Mouse (Mus musculus) erythroid progenitor cell, adult 5-6 weeks (primary cell): ENCODE results near the gene Sparcl1. TPM values are rescaled to one million over a fixed set of nuclear protein-coding genes. Genes with fewer than 3 reads are reported as not detected.

Experiments
- ATAC-seq: replicated peaks from 2 replicates; pipeline ENCODE4 v1.8.0; 2016; ENCODE audit warnings: moderate number of reproducible peaks, mild to moderate bottlenecking, moderate TSS enrichment, inconsistent platforms; ENCODE audit not compliant: poor library complexity, low FRiP score, severe bottlenecking
- total RNA-seq, 2 experiments: library from RNA; stranded (forward) in 1 of 2; stranded (reverse) in 1 of 2; fragments of 150-400 nt in 1 of 2; fragments of 186-747, 209-891 nt in 1 of 2; gene quantifications; 2 replicates each; pipeline versions ENCODE4 v1.2.3 to v1.2.4; 2015 to 2017; ENCODE audit warnings: low replicate concordance in 2 of 2

Sparcl1 gene
- total RNA-seq, 2 experiments from 2014 or later = not detected

DNA sequence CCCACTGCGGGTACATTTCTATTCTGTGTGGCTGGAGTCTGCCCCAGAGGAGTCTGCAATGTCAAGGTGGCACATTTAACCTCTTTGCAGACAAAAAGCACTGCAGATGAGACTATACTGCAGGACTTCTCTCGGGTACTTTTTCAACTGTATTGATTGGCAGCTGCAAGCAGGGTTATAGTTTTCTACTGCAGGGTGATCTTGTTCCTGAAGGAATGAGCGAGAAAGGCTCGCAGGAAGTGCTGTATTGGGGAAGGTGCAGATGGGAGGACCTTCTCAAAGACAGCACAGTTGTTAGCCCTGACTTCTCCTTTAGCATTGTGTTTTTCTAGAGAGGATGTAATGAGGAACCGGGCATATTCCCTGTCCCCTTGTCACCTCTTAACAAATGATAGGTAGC is 1.0 kb downstream of the Sparcl1 start:
- no peak for ATAC-seq

- ATAC-seq = no peak
These were observed 1.5 kb downstream of the Sparcl1 start for GRCm38 (mm10) chr5:104112016-104112415.

- ATAC-seq = no peak
These were observed 3.2 kb downstream of the Sparcl1 start for GRCm38 (mm10) chr5:104110171-104110920.

GRCm38 (mm10) chr5:104109516-104109915 is 4.0 kb downstream of the Sparcl1 start:
- ATAC-seq = no peak

DNA sequence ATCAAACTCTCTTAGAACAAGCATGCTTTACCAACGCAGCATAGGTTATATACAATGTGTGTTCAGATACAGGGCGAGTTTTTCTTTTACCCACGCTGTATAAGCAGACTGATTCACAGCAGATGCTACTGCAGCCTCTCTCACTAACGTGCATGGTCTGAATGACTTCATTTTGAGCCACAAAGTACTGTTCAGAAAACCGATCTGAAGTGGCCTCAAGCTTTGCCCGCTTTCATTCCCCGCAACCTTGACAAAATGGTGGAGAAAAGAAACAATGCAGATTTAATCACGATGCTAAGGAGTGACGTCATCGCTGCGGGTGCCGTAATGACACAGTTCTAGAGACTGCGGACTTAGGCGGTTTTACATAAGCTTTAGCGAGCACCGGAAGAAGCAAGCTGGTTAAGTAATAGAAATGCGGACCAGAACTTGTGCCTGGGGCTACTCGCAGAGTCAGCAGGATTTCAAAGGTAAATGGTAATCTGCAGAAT is 4.6 kb downstream of the Sparcl1 start:
- ATAC-seq = no peak

- ATAC-seq = no peak
These were observed 5.2 kb downstream of the Sparcl1 start for GRCm38 (mm10) chr5:104108127-104108875.

- ATAC-seq = no peak
These were observed 9.4 kb downstream of the Sparcl1 start for GRCm38 (mm10) chr5:104104111-104104510.

GRCm38 (mm10) chr5:104103171-104103570 is 10.4 kb downstream of the Sparcl1 start:
- ATAC-seq = no peak

GRCm38 (mm10) chr5:104101678-104102531 is 11.6 kb downstream of the Sparcl1 start:
- no peak for ATAC-seq

GRCm38 (mm10) chr5:104096078-104096938 is 17.2 kb downstream of the Sparcl1 start:
- ATAC-seq = no peak

DNA sequence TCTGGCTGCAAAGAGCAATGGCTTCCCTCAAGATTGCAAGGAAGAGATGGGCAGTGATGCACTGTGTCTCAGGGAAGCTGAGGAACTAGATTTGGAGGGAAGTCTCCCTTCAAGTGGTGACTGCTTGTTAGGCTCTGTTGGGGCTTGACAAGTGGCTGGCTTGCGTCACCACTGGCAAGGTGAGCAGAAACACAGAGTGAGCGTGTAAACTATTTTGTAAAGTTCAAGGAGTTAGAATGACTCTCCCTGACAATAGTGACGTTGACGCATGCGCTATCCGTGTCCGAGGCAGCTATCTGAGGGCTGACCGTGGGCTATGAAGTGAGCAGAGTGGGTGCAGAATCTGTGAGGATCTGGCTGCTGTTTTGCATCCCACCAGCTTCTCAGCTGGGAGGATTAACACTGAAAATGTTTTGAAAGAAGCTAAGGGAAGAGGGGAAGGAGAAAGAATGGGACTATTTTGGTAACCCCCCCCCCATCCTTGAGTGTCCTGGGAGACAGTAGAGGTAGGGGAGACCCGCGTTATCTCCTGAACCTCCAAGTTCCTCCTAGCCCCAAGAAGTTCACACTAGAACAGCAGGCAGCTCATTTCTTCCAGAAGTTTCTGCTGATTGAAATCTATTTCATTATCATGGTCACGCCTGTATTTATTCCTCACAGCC is 18.0 kb downstream of the Sparcl1 start:
- ATAC-seq = no peak

DNA sequence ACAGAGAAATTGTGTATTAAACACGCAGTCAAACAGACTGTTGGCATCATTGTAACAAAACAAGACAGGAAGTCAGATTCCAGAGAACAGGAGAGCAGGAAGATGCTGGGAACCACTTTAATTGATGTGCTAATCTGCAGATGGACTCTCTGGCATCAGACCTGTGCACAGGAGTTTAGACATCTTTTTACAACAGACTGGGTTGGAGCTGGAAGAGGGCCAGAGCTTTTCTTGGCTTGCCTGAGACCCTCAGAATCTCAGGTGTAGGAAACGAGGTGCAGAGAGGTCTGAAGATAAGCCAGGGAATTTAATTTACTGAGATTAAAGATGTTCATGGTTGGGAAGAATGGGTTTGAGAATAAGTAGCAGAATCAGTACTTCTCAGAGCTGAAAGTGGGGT is 23.8 kb downstream of the Sparcl1 start:
- no peak for ATAC-seq

GRCm38 (mm10) chr5:104085366-104085765 is 28.2 kb downstream of the Sparcl1 start:
- ATAC-seq = no peak

DNA sequence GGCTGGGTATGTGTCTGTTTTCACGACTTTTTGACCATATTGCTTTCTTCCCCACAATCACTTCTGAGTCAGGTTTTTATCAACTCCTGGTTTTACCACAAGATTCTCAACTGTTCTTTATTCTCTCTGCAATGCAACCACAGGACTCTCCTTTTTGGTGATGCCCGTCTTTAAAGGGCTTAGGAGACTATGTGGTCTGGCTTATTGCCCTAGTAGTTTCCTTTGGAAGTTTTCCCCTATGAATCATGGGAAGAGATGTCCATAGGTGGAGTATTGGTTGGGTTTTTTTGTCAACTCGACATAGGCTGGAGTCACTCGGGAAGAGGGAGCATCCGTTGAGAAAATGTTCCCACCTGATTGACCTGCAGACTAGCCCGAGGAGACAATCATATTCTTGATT is 32.8 kb downstream of the Sparcl1 start:
- ATAC-seq = no peak

GRCm38 (mm10) chr5:104077508-104077907 is 36.0 kb downstream of the Sparcl1 start, which contains the start of gene Gm17660:
Gene Gm17660 (minus strand): TSS chr5:104077608.
- ATAC-seq = no peak

GRCm38 (mm10) chr5:104076361-104076760 is 37.2 kb downstream of the Sparcl1 start:
- no peak for ATAC-seq

DNA sequence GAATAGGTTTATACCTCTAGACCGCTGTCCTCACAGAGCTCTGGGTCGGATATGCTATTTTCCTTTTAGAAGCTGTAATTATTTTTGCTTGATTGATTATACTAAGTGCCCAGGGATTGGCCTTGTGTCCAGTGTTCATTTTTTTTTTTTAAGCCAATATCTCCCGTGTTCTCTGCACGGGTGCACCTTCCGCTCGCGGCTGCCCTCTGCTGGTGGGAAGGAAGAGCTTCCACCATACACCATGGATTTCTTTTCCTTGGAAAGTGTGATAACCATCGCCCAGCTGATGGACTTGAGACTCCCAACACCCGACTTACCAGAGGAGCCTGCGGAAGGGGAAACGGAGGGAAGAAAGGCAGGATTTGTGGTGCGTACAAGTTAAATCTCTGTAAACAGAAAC is 39.1 kb downstream of the Sparcl1 start:
- ATAC-seq = peak; percentile 82

- no peak for ATAC-seq
These were observed 39.9 kb downstream of the Sparcl1 start for GRCm38 (mm10) chr5:104073602-104074001.
